Mouse (Mus musculus) gastrocnemius, adult 2 months (tissue): Measurements from ENCODE around the gene 2010111I01Rik. TPM values are rescaled to one million over a fixed set of nuclear protein-coding genes. Genes with fewer than 3 reads are reported as not detected.

Experiments
- DNase-seq: peaks from one replicate; pipeline ENCODE4 v3.0.0; 2022
- H3K27ac ChIP-seq: fragments of 200-600 bp; 2 replicates; pipeline ENCODE4 v1.8.1; 2022; ENCODE audit warnings: mild to moderate bottlenecking
- H3K4me3 ChIP-seq: fragments of 200-600 bp; 2 replicates; pipeline ENCODE4 v1.8.1; 2022; ENCODE audit warnings: mild to moderate bottlenecking, moderate library complexity
- CTCF ChIP-seq: fragments of 200-600 bp; IDR thresholded peaks from 2 replicates; pipeline ENCODE4 v1.8.1; 2022; ENCODE audit warnings: antibody characterized with exemption, mild to moderate bottlenecking, moderate library complexity
- intact Hi-C: fragments of 180-260 bp; cut with DNase I; formaldehyde crosslinking; loops from one replicate; pipeline ENCODE4 v1.15.1; 2025
- total RNA-seq, 2 experiments: library from RNA; stranded (reverse); gene quantifications; 2 replicates each; pipeline ENCODE4 v1.2.3; 2021

2010111I01Rik gene
- total RNA-seq, 2 experiments from 2014 or later, result 56.8 to 61.4 TPM

DNA sequence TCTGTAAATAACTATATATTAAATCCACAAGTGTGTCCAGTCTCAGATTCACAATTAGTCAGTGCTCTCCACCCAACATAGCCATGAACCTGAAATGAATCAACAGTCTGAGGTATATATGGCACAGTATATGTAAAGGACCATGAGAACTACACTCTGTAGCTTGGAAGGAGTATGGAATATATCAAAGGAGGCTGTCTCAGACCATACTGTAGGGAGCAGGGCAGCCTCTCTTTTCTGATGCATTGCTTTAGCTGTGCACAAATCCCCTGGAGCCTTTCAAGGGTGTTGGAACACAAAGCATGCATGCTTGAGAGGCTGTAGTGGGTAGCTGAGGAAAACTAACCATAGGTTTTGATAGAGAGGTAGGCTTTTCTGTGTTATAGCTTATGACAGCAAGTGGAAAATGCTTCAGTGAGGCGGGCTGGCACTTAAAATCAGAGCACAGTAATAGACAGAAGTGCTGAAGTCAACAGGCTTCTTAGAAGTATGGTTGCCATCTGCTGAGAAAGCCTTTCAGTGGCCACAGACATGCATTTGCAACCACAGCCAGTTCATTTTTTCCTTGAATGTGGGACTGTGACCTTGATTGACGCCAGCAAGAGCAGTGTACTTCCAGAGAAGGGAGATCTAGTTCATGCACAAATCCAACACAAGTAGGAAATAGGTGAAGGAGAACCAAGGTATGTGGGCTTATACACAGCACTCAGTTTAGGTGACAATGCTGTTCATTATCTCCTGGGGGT lies 45.8 kb downstream of the 2010111I01Rik start:
- intact Hi-C loops, result no loop called here
- H3K4me3 ChIP-seq, result no peak overlapping the region
- H3K27ac ChIP-seq, result no peak overlapping the region
- no peak for TF ChIP-seq CTCF
- no peak for DNase-seq

DNA sequence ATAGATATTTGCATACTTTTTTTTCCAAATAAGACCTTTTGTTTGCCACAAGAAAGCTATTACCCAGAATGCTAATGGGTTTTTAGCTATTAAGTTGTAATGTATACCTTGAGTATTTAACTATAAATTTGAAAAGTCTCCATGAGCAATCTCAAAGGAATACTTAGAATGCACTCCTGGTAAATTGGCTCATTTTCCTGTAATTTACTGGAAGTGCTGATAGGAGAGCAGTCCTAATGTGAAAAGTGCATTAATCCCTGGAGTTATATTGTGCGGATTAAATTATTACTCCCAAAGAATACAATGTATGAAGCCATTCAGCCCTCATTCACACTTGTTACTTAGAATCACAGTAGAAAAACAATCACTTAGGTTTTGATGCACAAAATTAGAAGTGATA lies 49.7 kb downstream of the 2010111I01Rik start:
- no peak for DNase-seq
- Histone ChIP-seq H3K4me3 (no peak overlapping the region), H3K27ac (no peak overlapping the region)
- intact Hi-C loops, result no loop called here
- TF ChIP-seq CTCF, result no peak

DNA sequence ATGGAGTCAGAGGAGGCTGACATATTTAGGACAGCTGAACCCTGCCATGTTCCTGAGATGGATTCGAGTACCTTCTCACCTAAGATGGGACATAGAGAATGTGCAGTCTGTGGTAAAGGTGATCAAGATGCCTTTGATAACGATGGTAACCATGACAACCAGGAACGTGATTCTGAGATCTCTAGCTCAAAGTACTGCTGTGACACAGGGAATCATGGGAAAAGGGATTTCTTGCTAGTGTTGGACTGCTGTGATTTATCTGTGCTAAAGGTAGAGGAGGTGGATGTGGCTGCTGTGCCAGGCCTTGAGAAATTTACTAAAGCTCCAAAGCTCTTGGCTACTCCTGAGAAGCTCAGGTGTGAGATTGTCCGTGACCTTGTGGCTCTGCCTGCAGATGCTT lies 50.7 kb downstream of the 2010111I01Rik start:
- no peak for TF ChIP-seq CTCF
- intact Hi-C loops, result no loop called here
- Histone ChIP-seq H3K27ac (no peak overlapping the region), H3K4me3 (no peak overlapping the region)
- no peak for DNase-seq

- intact Hi-C loops, result no loop called here
These were observed 51.4 kb downstream of the 2010111I01Rik start for GRCm38 (mm10) chr13:63016056-63016455.

DNA sequence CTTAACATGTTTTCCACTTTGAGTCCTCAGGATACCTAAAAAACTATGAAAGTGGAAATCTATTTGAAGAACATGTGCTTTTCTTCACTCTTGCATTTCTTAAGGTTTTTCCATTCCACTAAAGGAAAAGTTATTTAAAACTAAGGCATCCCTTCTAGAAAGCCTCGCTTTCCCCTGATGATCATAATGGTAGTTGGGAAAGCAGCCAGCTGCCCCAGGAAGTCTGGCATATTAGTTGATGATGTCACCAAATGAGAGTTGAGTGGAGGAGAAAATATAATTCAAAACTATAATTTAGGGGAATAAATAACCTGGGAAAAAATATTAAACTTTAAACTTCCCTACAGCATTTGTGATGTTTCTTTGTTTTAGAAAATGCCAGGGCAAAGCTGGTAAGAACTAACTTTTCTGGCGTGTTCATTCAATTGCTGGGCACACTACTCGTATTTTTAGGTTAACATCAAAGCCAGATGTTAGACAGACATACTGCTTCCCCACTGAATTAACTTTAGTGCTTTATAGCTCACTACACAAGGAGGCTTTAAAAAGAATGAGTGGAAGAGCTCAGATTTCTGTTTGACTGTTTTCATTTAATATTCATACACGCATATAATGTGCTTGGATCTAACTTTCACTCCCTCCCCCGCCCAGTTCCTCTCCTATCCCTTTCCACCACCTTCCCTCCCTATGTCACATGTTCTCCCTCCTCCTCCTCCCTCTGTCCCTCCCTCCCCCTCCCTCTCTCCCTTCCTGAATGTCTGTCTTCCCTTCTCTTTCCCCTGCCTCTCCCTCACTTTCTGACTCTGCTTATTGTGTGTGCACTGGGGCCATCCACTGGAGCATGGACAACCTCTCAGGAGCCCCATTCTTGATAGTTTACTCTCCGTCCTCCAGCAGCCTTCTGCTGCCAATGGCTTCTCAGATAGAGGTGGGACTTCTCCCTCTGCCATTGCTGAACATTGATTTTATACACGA lies 58.8 kb downstream of the 2010111I01Rik start:
- intact Hi-C loops, result no loop called here
- H3K27ac ChIP-seq, result peak overlapping the region; percentile 17
- H3K4me3 ChIP-seq, result no peak overlapping the region
- no peak for TF ChIP-seq CTCF
- peak; percentile 24 for DNase-seq

More at GRCm38 (mm10) chr13:63016056-63016455, 51.4 kb downstream of the 2010111I01Rik start:
- H3K27ac ChIP-seq, result no peak overlapping the region
- TF ChIP-seq CTCF, result no peak
- no peak overlapping the region for H3K4me3 ChIP-seq
- no peak for DNase-seq

- Histone ChIP-seq H3K4me3 (no peak overlapping the region), H3K27ac (no peak overlapping the region)
- intact Hi-C loops, result no loop called here
- no peak for TF ChIP-seq CTCF
- DNase-seq, result no peak
These were observed 65.3 kb downstream of the 2010111I01Rik start for GRCm38 (mm10) chr13:63030023-63030422.

- no peak for TF ChIP-seq CTCF
- Histone ChIP-seq H3K27ac (no peak overlapping the region), H3K4me3 (no peak overlapping the region)
- intact Hi-C loops, result no loop called here
- DNase-seq, result no peak
These were observed 66.6 kb downstream of the 2010111I01Rik start for GRCm38 (mm10) chr13:63031244-63031643.

DNA sequence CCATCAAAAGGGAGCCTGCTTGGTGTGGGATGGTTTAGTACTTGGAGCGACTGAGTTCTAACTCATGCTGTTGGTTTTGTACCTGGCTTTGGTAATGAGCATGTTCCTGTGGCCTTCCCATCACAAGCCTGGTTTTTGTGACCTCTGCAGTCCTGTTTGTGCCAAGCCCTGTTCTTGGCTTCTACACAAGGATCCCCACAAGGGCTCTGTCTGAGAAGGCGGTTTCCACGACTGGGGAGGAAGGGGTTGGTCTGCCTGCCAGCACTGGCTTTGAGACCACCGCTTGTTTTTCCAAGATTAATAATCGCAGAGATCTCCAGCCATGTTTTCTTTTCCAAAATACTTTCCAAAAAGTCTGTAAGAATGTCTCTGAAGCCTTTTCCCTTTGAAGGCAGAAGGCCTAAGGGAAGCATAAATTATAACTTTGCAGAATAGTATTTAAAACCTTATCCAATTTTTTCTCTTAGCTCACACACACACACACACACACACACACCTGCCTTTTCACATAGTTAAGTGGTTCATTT lies 67.7 kb downstream of the 2010111I01Rik start:
- DNase-seq, result peak; percentile 36
- TF ChIP-seq CTCF, result no peak
- no peak overlapping the region for H3K4me3 ChIP-seq
- intact Hi-C loops, result no loop called here
- H3K27ac ChIP-seq, result peak overlapping the region; percentile 44

- intact Hi-C loops, result no loop called here
These were observed 68.3 kb downstream of the 2010111I01Rik start for GRCm38 (mm10) chr13:63032958-63033357.

DNA sequence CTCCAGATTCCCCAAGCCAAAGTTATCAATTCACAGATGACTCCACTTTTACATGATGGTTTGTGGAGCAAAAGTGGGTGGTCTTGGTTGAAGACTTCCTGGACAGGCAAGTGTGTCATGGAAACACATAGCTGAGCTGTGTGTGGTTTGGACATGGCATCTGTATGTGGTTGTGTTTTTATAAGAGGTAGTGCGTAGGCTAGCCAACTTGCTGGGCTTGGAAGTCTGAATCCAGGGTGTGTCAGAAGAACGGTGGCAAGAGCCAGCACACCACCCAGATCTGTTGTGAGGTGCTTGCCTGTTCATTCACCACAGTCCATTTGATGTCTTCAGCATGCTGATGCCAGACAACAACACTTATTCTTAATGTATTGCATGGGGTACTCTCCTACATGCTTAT lies 68.7 kb downstream of the 2010111I01Rik start:
- no peak for DNase-seq
- intact Hi-C loops, result no loop called here
- H3K27ac ChIP-seq, result peak overlapping the region; percentile 44
- TF ChIP-seq CTCF, result no peak
- H3K4me3 ChIP-seq, result no peak overlapping the region

More at GRCm38 (mm10) chr13:63032958-63033357, 68.3 kb downstream of the 2010111I01Rik start:
- Histone ChIP-seq H3K4me3 (no peak overlapping the region), H3K27ac (peak overlapping the region; percentile 44)
- no peak for TF ChIP-seq CTCF
- DNase-seq, result no peak

- no peak for DNase-seq
- intact Hi-C loops, result no loop called here
- no peak for TF ChIP-seq CTCF
- H3K27ac ChIP-seq, result no peak overlapping the region
- H3K4me3 ChIP-seq, result no peak overlapping the region
These were observed 70.0 kb downstream of the 2010111I01Rik start for GRCm38 (mm10) chr13:63034666-63035065.

GRCm38 (mm10) chr13:63037906-63038305 lies 73.2 kb downstream of the 2010111I01Rik start:
- DNase-seq, result no peak
- H3K27ac ChIP-seq, result no peak overlapping the region
- intact Hi-C loops, result no loop called here
- H3K4me3 ChIP-seq, result no peak overlapping the region
- TF ChIP-seq CTCF, result no peak

DNA sequence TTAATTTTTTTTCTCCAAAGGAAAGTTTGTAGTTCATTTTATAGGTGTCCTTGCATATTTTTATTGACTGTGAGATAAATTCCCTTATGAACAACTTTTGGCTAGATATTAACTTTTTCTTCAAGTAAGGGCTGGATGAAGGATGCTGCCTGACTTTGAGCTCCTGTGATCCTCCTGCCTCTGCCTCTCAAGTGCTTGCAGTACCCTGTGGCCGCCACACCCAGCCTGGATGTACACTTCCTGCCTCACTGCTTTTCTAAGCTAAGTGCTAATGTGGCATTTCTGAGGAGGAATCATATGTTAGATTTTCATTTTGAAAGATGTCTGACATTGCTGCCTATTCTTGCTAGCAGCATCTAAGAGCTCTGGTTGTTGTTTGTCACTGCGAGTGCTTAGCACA lies 73.7 kb downstream of the 2010111I01Rik start:
- H3K27ac ChIP-seq, result no peak overlapping the region
- no peak for DNase-seq
- H3K4me3 ChIP-seq, result no peak overlapping the region
- no peak for TF ChIP-seq CTCF
- intact Hi-C loops, result no loop called here
